Mouse (Mus musculus) stomach, postnatal 0 days (tissue): ENCODE measurements around the gene Stard5. TPM values are rescaled to one million over a fixed set of nuclear protein-coding genes. Genes with fewer than 3 reads are reported as not detected.

Experiments used
- ATAC-seq: fragments of 200-750 bp; cut with Nextera tagmentation; 2 replicates; pipeline ENCODE4 v1.8.0; 2017; ENCODE audit not compliant: low FRiP score, low TSS enrichment
- DNase-seq: peaks from one replicate; pipeline ENCODE4 v3.0.0-alpha.2; 2016; ENCODE audit warnings: low spot score
- H3K27ac ChIP-seq: fragments of 300-500 bp; sonication (generic); replicated peaks from 2 replicates; pipeline ENCODE4 v1.5.1; 2014; ENCODE audit warnings: mild to moderate bottlenecking, control low read depth
- H3K27me3 ChIP-seq: fragments of 300-500 bp; sonication (generic); 2 replicates; pipeline ENCODE4 v1.6.1; 2014; ENCODE audit warnings: low read length; ENCODE audit not compliant: control insufficient read depth, insufficient read depth
- H3K36me3 ChIP-seq: fragments of 300-500 bp; sonication (generic); 2 replicates; pipeline ENCODE4 v1.6.1; 2014; ENCODE audit warnings: low read length, mixed read lengths; ENCODE audit not compliant: control insufficient read depth, insufficient read depth
- H3K4me1 ChIP-seq: fragments of 300-500 bp; sonication (generic); replicated peaks from 2 replicates; pipeline ENCODE4 v1.6.1; 2014; ENCODE audit warnings: antibody characterized with exemption; ENCODE audit not compliant: control insufficient read depth, insufficient read depth
- H3K4me2 ChIP-seq: fragments of 300-500 bp; sonication (generic); replicated peaks from 2 replicates; pipeline ENCODE4 v1.6.1; 2014; ENCODE audit warnings: low read depth, mild to moderate bottlenecking, control low read depth, moderate library complexity
- H3K4me3 ChIP-seq: fragments of 300-500 bp; sonication (generic); 2 replicates; pipeline ENCODE4 v1.5.1; 2014; ENCODE audit warnings: low read depth, low read length, control low read depth
- H3K9ac ChIP-seq: fragments of 300-500 bp; sonication (generic); 2 replicates; pipeline ENCODE4 v1.6.1; 2014; ENCODE audit warnings: mild to moderate bottlenecking, low read length, control low read depth, mixed read lengths
- H3K9me3 ChIP-seq: fragments of 300-500 bp; sonication (generic); 2 replicates; pipeline ENCODE4 v1.6.1; 2016; ENCODE audit warnings: low read length; ENCODE audit not compliant: control insufficient read depth
- CTCF ChIP-seq: IDR thresholded peaks from 2 replicates; pipeline ENCODE4 v1.5.1; 2016; ENCODE audit warnings: antibody characterized with exemption, low read depth, mild to moderate bottlenecking, moderate library complexity
- EP300 ChIP-seq: optimal IDR thresholded peaks from 2 replicates; pipeline ENCODE3; 2016; ENCODE audit warnings: antibody characterized with exemption
- WGBS: fragments of 180-500 bp; shearing (Covaris S2); extraction: QIAGEN DNeasy Blood & Tissue Kit; methylation state at CpG from one replicate; pipeline ENCODE4 v1.1.7; 2014; 5-methylcytosine and 5-hydroxymethylcytosine counted together
- polyA plus RNA-seq: library from polyadenylated mRNA; unstranded; fragments of >200 nt; fragmentation: Nextera tagmentation; extraction: Ambion mirVana; gene quantifications from 2 replicates; pipeline ENCODE4 v1.2.1, GENCODE M21; 2015

The Stard5 gene
- polyA plus RNA-seq, 1 experiment from 2014 or later = 34.1 TPM

DNA sequence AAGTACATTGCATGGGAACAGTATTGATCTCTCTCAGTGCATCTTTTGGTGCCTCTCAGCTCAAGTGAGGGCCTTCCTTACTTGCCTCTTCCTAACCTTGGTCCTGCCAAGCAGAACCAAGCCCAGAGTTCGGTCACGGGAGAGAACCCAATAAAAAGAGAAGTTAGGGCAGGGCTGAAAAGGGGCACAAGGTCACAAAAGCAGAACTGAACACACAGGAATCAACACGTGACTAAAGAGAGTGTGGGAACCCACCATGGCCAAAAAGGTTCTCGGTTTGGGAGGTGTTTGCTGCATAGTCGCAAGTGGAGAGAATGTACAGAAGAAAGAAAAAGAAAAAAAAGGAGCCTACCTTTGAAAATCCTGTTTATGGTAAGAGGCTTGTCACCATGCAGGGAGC lies 13.7 kb downstream of the Stard5 start:
- ATAC-seq (no peak), DNase-seq (no peak)
- H3K9me3 ChIP-seq = no peaks in the 10 kb centered on the region
- H3K4me3 ChIP-seq = no peak overlapping the region
- H3K4me2 ChIP-seq = no peak overlapping the region
- TF ChIP-seq EP300 (no peak), CTCF (no peak)
- no peaks in the 10 kb centered on the region for H3K4me1 ChIP-seq
- no peak overlapping the region for H3K27ac ChIP-seq
- H3K36me3 ChIP-seq = peaks cover 4% of the 10 kb centered on the region; the same call in 1 of the 2 replicates
- H3K27me3 ChIP-seq = no peaks in the 10 kb centered on the region
- H3K9ac ChIP-seq = no peak overlapping the region
- 80% methylated on average over 5 of the region's 5 CpGs for whole genome bisulfite sequencing

- H3K4me2 ChIP-seq = no peak overlapping the region
- ATAC-seq = peak; percentile 21; the same call in 1 of the 2 replicates
- no peaks in the 10 kb centered on the region for H3K36me3 ChIP-seq
- H3K27ac ChIP-seq = no peak overlapping the region; the same call in 1 of the 2 replicates
- H3K4me3 ChIP-seq = no peak overlapping the region
- no peaks in the 10 kb centered on the region for H3K9me3 ChIP-seq
- TF ChIP-seq EP300 = no peak
- TF ChIP-seq CTCF = no peak
- 31% methylated on average over 7 of the region's 7 CpGs for WGBS
- H3K27me3 ChIP-seq = no peaks in the 10 kb centered on the region
- H3K9ac ChIP-seq = no peak overlapping the region
- no peaks in the 10 kb centered on the region for H3K4me1 ChIP-seq
- no peak for DNase-seq
Observed at GRCm38 (mm10) chr7:83648807-83649206, 17.0 kb downstream of the Stard5 start.

- DNase-seq = no peak
- H3K9ac ChIP-seq = no peak overlapping the region
- H3K4me1 ChIP-seq = no peaks in the 10 kb centered on the region
- no peak overlapping the region for H3K27ac ChIP-seq
- no peak for TF ChIP-seq EP300
- no peak for TF ChIP-seq CTCF
- H3K27me3 ChIP-seq = no peaks in the 10 kb centered on the region
- ATAC-seq = no peak
- WGBS = 84% methylated on average over 5 of the region's 5 CpGs
- no peaks in the 10 kb centered on the region for H3K9me3 ChIP-seq
- no peak overlapping the region for H3K4me3 ChIP-seq
- no peaks in the 10 kb centered on the region for H3K36me3 ChIP-seq
- no peak overlapping the region for H3K4me2 ChIP-seq
Observed at GRCm38 (mm10) chr7:83650638-83651037, 18.9 kb downstream of the Stard5 start.

DNA sequence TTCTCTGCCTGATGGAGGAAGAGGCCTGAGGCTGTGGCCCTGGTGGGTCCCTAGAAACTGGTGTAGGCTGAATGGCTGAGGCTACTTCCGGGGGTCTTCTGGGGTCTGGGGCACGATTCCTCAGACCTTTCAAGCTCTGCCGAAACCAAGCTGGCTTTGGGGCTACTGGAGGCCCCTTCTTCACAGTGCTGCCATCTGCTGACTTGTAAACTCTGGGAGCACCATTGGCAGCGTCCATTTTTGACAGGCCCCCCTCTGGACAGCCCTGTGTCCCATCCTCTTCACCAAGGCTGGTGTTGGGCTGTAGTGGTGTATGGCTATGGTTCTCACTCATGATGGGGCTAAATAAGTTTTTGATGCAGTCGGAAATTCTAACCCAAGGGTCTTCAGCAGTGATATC lies 20.7 kb downstream of the Stard5 start:
- no peak for DNase-seq
- H3K4me1 ChIP-seq = no peaks in the 10 kb centered on the region
- WGBS = 83% methylated on average over 5 of the region's 5 CpGs

DNA sequence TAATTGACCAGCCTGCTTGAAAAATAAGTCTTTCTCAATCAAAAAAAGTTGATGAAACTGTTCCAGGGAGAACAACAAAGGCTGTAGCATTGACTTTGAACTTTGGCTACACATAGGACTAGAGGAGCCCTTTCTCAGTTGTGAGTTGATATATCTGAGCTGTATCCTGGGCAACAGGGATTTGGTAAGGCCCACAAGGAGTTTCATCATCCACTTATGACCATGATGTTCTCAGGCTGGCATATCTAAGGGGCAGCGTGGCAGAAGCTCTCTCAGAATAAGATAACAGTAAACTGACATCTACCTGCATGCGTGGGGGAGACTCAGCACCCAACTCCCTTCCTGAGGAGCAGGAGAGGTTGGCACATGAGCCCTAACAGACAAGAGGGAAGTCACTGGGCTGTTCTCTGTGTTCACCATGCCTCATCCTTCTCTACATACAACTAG lies 21.9 kb downstream of the Stard5 start:
- 74% methylated on average over 2 of the region's 2 CpGs for WGBS
- Histone ChIP-seq H3K4me2 (no peak overlapping the region), H3K36me3 (no peaks in the 10 kb centered on the region), H3K9ac (no peak overlapping the region), H3K4me3 (no peak overlapping the region), H3K27me3 (no peaks in the 10 kb centered on the region), H3K9me3 (no peaks in the 10 kb centered on the region), H3K27ac (peak overlapping the region; percentile 56; the same call in 1 of the 2 replicates), H3K4me1 (no peaks in the 10 kb centered on the region)
- DNase-seq (no peak), ATAC-seq (peak; percentile 40; the same call in 1 of the 2 replicates)
- TF ChIP-seq CTCF = no peak
- no peak for TF ChIP-seq EP300

More for the DNA sequence above, 20.7 kb downstream of the Stard5 start:
- TF ChIP-seq CTCF (peak; percentile 15; the same call in 1 of the 2 replicates), EP300 (no peak)
- no peak overlapping the region for H3K4me3 ChIP-seq
- H3K36me3 ChIP-seq = no peaks in the 10 kb centered on the region
- no peaks in the 10 kb centered on the region for H3K9me3 ChIP-seq
- H3K9ac ChIP-seq = no peak overlapping the region
- no peak overlapping the region for H3K4me2 ChIP-seq
- H3K27me3 ChIP-seq = no peaks in the 10 kb centered on the region
- ATAC-seq = no peak
- H3K27ac ChIP-seq = no peak overlapping the region

- Histone ChIP-seq H3K27me3 (no peaks in the 10 kb centered on the region), H3K9me3 (no peaks in the 10 kb centered on the region), H3K36me3 (no peaks in the 10 kb centered on the region), H3K27ac (peak overlapping the region; percentile 56), H3K4me1 (no peaks in the 10 kb centered on the region), H3K9ac (no peak overlapping the region), H3K4me3 (no peak overlapping the region), H3K4me2 (0 out of 2 replicates have a peak overlapping the region, but pooled peaks have one; percentile 11)
- ATAC-seq = peak; percentile 88
- TF ChIP-seq CTCF (no peak), EP300 (no peak)
- 57% methylated on average over 2 of the region's 2 CpGs for WGBS
- peak; percentile 46 for DNase-seq
Observed at GRCm38 (mm10) chr7:83654196-83654595, 22.4 kb downstream of the Stard5 start.
